Mouse (Mus musculus): ENCODE data around the gene Ric8a. TPM values are rescaled to one million over a fixed set of nuclear protein-coding genes. Genes with fewer than 3 reads are reported as not detected.
A peak's percentile ranks its signal among the peaks of the same experiment; 100 is the strongest.

Gene Ric8a
- polyA plus RNA-seq, 2 experiments from 2014 or later: 51.6 to 57.0 TPM

- ATAC-seq: no peak
These were observed 37.9 kb downstream of the Ric8a start for GRCm38 (mm10) chr7:140894611-140895010.

DNA sequence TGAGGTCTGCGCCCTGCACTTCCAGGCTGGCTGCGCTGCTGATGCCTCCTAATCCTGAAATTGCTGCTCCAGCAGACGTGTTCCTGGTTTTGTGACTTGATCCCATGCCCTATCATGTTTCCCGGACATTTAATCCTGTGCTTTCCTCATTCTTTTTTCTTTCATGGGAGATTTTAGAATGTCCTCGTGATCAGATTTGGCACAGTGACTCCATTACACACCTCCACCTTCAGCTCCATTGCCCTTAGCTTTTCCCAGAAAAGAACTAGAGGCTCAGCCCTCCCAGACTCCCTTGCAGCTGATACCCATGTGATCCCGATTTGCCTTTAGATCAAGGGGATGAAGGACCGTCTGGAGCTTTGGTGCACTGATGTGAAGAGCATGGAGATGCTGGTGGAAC, 41.1 kb downstream of the Ric8a start:
- no peak for ATAC-seq

DNA sequence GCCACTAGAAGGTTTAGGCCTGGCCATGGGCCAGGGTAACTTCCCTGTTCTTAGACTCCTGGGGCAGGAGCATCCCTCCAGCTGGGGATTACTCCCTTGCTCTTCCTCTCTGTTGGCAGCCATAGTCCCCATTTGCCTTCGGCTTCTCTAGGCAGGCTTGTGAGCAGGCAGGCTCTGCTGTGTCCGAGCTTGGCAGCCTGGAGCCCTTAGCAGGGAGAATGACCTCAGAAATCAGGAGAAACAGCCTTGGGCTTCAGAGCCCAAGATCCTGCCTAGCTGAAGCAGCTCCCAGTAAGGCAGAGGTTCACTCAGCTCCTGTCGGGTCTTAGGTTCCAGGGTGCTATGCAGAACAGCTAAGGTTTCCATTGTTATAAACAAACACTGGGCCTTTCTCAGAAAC, 42.4 kb downstream of the Ric8a start:
- ATAC-seq: no peak

- no peak for ATAC-seq
These were observed 43.5 kb downstream of the Ric8a start, which contains the start of gene Cox8b for GRCm38 (mm10) chr7:140900220-140900619. Cox8b (minus strand) TSS chr7:140900446.

GRCm38 (mm10) chr7:140902036-140902875, 45.5 kb downstream of the Ric8a start:
- ATAC-seq: no peak

GRCm38 (mm10) chr7:140903212-140903611, 46.5 kb downstream of the Ric8a start:
- no peak for ATAC-seq

GRCm38 (mm10) chr7:140905642-140906081, 48.9 kb downstream of the Ric8a start:
- ATAC-seq: no peak

DNA sequence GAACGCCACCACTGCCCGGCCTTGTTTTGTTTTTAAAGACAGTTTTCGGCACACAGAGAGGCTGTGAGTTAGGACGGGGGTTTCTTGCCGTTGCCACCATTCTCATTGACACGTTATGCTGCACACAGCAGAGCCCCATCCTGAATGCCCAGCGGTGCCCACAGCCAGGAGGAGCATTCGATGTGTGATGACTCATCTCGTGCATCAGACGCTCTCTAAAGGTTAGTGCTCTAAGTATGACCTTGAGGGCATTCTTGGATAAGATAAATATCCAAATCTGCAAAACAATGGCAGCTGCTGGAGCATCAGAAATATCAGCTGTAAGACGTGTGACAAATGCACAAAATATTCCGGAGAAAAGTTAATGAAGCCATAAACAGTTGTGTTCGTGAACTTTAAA, 50.4 kb downstream of the Ric8a start:
- ATAC-seq: no peak

DNA sequence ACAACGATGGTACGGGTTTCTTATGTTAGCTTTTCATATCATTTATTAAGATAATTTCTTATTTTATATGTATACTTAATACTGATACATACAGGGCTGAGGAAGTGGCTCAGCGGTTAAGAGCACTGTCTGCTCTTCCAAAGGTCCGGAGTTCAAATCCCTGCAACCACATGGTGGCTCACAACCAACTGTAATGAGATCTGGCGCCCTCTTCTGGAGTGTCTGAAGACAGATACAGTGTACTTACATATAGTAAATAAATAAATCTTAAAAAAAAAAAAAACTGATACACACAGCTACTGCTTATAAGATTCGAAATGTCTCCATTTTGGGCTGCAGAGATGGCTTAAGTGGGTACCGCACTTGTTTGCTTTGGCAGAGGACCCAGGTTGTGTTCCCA, 50.9 kb downstream of the Ric8a start:
- ATAC-seq: no peak

DNA sequence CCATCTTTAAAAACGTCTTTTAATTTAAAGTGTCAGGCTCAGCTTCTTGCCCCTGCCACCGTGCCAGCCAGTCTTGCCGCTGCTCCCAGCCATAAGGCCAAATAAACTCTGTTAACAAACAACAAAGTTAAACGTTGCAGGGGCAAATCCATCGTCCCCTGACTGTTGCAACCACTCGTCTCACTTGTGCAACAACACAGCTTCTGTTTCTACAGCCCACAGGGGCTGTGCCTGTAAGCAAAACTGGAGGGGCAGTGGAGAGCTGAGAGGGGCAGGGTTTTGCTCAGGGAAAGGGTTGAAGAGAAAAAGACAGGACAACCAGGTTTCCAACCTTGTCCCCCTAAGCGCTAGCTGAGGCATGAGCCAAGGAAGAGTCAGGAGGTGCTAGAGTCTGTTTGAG, 51.4 kb downstream of the Ric8a start:
- ATAC-seq: no peak

DNA sequence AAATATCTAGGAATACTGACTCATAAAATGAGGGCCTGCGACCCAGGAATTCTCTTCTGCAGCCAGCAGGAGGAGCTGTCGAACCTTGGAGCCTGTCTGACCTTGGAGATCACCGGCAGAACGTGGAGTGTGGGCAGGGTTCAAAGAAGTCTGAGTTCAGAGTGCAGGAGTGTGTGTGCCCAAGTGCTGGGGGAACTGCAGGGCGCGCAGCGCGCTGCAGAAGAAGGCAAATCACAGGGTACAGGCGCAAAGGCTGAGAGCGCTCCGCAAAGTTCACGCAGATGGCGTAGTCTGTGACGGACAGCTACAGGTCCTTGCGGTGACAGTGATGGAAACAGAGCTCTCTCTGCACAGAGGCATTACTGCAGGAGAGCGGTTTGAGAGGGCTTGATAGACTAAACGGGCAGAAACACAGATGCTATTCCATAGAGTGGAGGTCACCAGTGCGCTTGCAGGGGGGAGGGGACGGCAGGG, 51.9 kb downstream of the Ric8a start:
- ATAC-seq: peak; percentile 76

DNA sequence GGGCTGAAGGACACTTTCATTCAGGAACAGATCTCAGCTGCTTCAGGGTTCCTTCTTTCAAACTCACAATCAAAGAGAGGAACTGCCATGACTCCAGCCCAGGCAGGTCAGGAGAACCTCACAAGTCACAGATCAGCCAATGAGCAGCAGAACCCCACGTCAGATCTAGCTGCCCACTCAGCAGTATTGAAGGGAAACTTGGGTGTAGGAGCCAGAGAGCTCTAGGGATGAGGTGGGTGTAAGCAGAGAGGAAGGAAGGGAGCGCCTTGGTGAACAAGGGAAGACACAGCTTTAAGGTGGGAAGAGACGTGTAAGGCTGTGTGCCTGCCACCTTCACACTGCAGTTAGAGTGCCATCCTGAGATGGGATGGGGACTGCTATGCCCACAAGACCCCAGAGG, 55.5 kb downstream of the Ric8a start:
- ATAC-seq: no peak

DNA sequence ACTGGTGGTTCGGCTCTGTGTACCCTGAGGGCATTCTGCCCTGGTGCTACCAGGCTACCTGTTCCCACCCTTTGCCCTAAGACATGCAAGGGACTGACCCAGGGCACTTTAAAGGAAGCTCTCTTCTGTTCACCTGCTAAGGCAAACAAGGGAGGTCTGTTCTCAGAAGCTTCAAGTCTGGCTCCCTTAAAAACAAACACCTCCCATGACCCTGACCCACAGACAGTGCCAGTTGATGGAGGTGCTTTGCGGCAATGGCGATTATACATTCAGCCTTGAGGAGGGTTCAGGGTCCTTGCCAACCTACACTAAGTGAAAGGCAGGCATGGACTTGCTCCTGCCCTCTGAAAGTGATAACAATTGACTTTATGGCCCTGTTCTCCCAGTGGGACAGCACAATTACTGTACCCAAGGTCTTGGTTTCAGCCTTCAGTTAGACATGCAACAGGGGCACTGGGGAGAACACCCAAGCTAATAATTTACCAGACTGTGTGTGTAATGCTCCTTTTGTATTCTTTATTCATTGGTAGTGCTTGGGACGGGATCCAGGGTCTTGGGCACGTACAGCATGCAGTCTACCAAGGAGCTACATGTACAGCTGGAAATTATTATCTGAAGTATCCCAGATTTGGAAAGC, 56.2 kb downstream of the Ric8a start:
- no peak for ATAC-seq

Other genes starting within 250 kb of the Ric8a start
- gene Olfr61, start 228.0 kb upstream of the Ric8a start, polyA plus RNA-seq (2017; shearing (Covaris generic)): not detected
- not detected for gene Olfr53, start 210.5 kb upstream of the Ric8a start, polyA plus RNA-seq (2017; shearing (Covaris generic))
- under 1 TPM; 0.05 to 0.24 TPM for gene Olfr539, start 197.0 kb upstream of the Ric8a start, polyA plus RNA-seq (2017; shearing (Covaris generic))
- gene Olfr45, start 175.0 kb upstream of the Ric8a start, polyA plus RNA-seq (2017; shearing (Covaris generic)): not detected
- not detected for gene Olfr541, start 159.7 kb upstream of the Ric8a start, polyA plus RNA-seq (2017; shearing (Covaris generic))
- gene Cyp2e1, start 93.2 kb upstream of the Ric8a start, polyA plus RNA-seq (2017; shearing (Covaris generic)): under 1 TPM in 1 of 2 experiments, not detected in 1; 0.21 TPM
- gene Syce1, start 69.1 kb upstream of the Ric8a start, polyA plus RNA-seq (2017; shearing (Covaris generic)): under 1 TPM; 0.33 to 0.38 TPM
- under 1 TPM; 0.13 to 0.23 TPM for gene Zfp941, start 34.8 kb upstream of the Ric8a start, polyA plus RNA-seq (2017; shearing (Covaris generic))
- not detected for gene Urah, start 21.9 kb upstream of the Ric8a start, polyA plus RNA-seq (2017; shearing (Covaris generic))
- gene Scgb1c1, start 11.4 kb upstream of the Ric8a start, polyA plus RNA-seq (2017; shearing (Covaris generic)): not detected
- not detected for gene Odf3, start 9.2 kb upstream of the Ric8a start, polyA plus RNA-seq (2017; shearing (Covaris generic))
- not detected for gene Gm45785, start 626 bp upstream of the Ric8a start, polyA plus RNA-seq (2017; shearing (Covaris generic))
- 10 to 100 TPM; 33.1 to 48.2 TPM for gene Bet1l, start 620 bp downstream of the Ric8a start, polyA plus RNA-seq (2017; shearing (Covaris generic))
- gene Psmd13, start 25.0 kb downstream of the Ric8a start, polyA plus RNA-seq (2017; shearing (Covaris generic)): 100 to 1,000 TPM; 110 to 160 TPM
- gene Sirt3, start 25.4 kb downstream of the Ric8a start, polyA plus RNA-seq (2017; shearing (Covaris generic)): 1 to 10 TPM; 5.9 to 8.0 TPM
- gene Cox8b, start 43.5 kb downstream of the Ric8a start, polyA plus RNA-seq (2017; shearing (Covaris generic)): not detected
- not detected for gene Nlrp6, start 63.9 kb downstream of the Ric8a start, polyA plus RNA-seq (2017; shearing (Covaris generic))
- gene Pgghg, start 84.4 kb downstream of the Ric8a start, polyA plus RNA-seq (2017; shearing (Covaris generic)): 10 to 100 TPM; 15.2 to 15.6 TPM
- not detected for gene Ifitm5, start 93.3 kb downstream of the Ric8a start, polyA plus RNA-seq (2017; shearing (Covaris generic))
- gene Gm45717, start 99.0 kb downstream of the Ric8a start, polyA plus RNA-seq (2017; shearing (Covaris generic)): not detected
- 100 to 1,000 TPM in 1 of 2 experiments, 10 to 100 TPM in 1; 94.1 to 101 TPM for gene Ifitm2, start 99.0 kb downstream of the Ric8a start, polyA plus RNA-seq (2017; shearing (Covaris generic))
- 1 to 10 TPM; 4.6 to 7.5 TPM for gene Ifitm1, start 110.3 kb downstream of the Ric8a start, polyA plus RNA-seq (2017; shearing (Covaris generic))
- 10 to 100 TPM; 17.0 to 23.4 TPM for gene Ifitm3, start 153.8 kb downstream of the Ric8a start, polyA plus RNA-seq (2017; shearing (Covaris generic))
- under 1 TPM; 0.70 to 0.92 TPM for gene Ifitm6, start 161.0 kb downstream of the Ric8a start, polyA plus RNA-seq (2017; shearing (Covaris generic))
- not detected for gene Gm17387, start 172.2 kb downstream of the Ric8a start, polyA plus RNA-seq (2017; shearing (Covaris generic))
- gene B4galnt4, start 204.1 kb downstream of the Ric8a start, polyA plus RNA-seq (2017; shearing (Covaris generic)): 10 to 100 TPM in 1 of 2 experiments, 1 to 10 TPM in 1; 6.4 to 11.9 TPM
- gene Pkp3, start 221.3 kb downstream of the Ric8a start, polyA plus RNA-seq (2017; shearing (Covaris generic)): 100 to 1,000 TPM; 365 to 380 TPM
- 100 to 1,000 TPM; 163 to 179 TPM for gene Sigirr, start 243.6 kb downstream of the Ric8a start, polyA plus RNA-seq (2017; shearing (Covaris generic))

Data from activated CD4-positive, CD25-positive, alpha-beta regulatory T cell, adult 4 months (primary cell).